ENCODE assay signal across 8 mouse cellular contexts in the genomic region with DNA sequence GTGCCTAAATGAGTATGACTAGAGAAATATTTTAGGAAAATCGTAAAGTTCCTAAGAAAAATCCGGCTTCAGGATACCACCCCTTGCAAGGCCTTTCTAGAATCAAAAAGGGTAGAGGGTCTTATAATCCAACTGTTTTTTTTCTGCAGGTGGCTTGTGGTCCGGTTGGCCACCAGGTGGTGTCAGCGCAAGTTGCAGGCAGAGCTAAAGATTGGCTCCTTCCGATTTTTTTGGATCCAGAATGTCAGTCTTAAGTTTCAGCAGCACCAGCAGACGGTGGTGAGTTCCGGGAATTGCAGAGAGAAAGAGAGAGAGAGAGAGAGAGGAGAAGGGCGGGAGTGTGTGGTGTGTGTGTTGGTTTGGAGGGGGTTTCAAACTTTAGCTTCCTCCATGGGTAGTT. TPM values are rescaled to one million over a fixed set of nuclear protein-coding genes. Genes with fewer than 3 reads are reported as not detected.
DNase-seq lines count a peak whose midpoint lies in the region; ATAC-seq and TF ChIP-seq lines count a peak whose summit lies in the region.

No protein-coding gene starts in this region.

- H3K9ac ChIP-seq in heart, embryonic 12.5 days: peak overlapping the region; percentile 67
- peak overlapping the region; percentile 41 for H3K9ac ChIP-seq in kidney, embryonic 16.5 days (replicated peaks; ENCODE audit: low read length)
- H3K9ac ChIP-seq in liver, embryonic 16.5 days (ENCODE audit: low read depth, low read length): 0 out of 2 replicates have a peak overlapping the region, but pooled peaks have one; percentile 3
- no peak overlapping the region; the same call in 1 of the 2 replicates for H3K9ac ChIP-seq in neural tube, embryonic 11.5 days (ENCODE audit: low read length)

- H3K27ac ChIP-seq in bone marrow macrophage, adult 2 months (ENCODE audit: insufficient read depth, low read depth, low read length): peak overlapping the region; percentile 100
- no peak overlapping the region for H3K27ac ChIP-seq in embryonic fibroblast, embryonic 13.5 days (ENCODE audit: insufficient read depth, low read length)
- H3K27ac ChIP-seq in heart, embryonic 12.5 days (ENCODE audit: poor library complexity, severe bottlenecking): no peak overlapping the region; the same call in 1 of the 2 replicates
- no peak overlapping the region for H3K27ac ChIP-seq in kidney, embryonic 16.5 days (ENCODE audit: low read length)
- H3K27ac ChIP-seq in liver, embryonic 16.5 days (ENCODE audit: low read length): peak overlapping the region; percentile 45
- no peak overlapping the region for H3K27ac ChIP-seq in neural tube, embryonic 11.5 days (ENCODE audit: low read depth, low read length)
- H3K27ac ChIP-seq in thymus, adult 2 months (ENCODE audit: control insufficient read depth, insufficient read depth, low read length): 0 out of 2 replicates have a peak overlapping the region, but pooled peaks have one; percentile 2

- no peaks in the 10 kb centered on the region for H3K9me3 ChIP-seq in heart, embryonic 12.5 days (replicated peaks)
- no peaks in the 10 kb centered on the region for H3K9me3 ChIP-seq in kidney, embryonic 16.5 days (ENCODE audit: low read length)
- no peaks in the 10 kb centered on the region for H3K9me3 ChIP-seq in liver, embryonic 16.5 days (replicated peaks; ENCODE audit: control insufficient read depth, low read length)
- no peaks in the 10 kb centered on the region for H3K9me3 ChIP-seq in neural tube, embryonic 11.5 days (ENCODE audit: control insufficient read depth, low read length)

- peak overlapping the region; percentile 100 for H3K4me3 ChIP-seq in bone marrow macrophage, adult 2 months (ENCODE audit: insufficient read depth, low read length)
- H3K4me3 ChIP-seq in embryonic fibroblast, embryonic 13.5 days (ENCODE audit: insufficient read depth, low read length): peak overlapping the region; percentile 92
- peak overlapping the region; percentile 87 for H3K4me3 ChIP-seq in heart, embryonic 12.5 days
- peak overlapping the region; percentile 88 for H3K4me3 ChIP-seq in kidney, embryonic 16.5 days (ENCODE audit: low read length)
- H3K4me3 ChIP-seq in liver, embryonic 16.5 days (ENCODE audit: low read depth, low read length): peak overlapping the region; percentile 91
- H3K4me3 ChIP-seq in neural tube, embryonic 11.5 days (ENCODE audit: low read depth, low read length): peak overlapping the region; percentile 78
- H3K4me3 ChIP-seq in thymus, adult 2 months (ENCODE audit: control insufficient read depth, insufficient read depth, low read length): peak overlapping the region; percentile 37

- whole genome bisulfite sequencing in heart, embryonic 12.5 days: 2% methylated on average over 8 of the region's 8 CpGs
- WGBS in kidney, embryonic 16.5 days: 3% methylated on average over 8 of the region's 8 CpGs
- 3% methylated on average over 8 of the region's 8 CpGs for WGBS in liver, embryonic 16.5 days (ENCODE audit: insufficient replicate concordance)
- WGBS in neural tube, embryonic 11.5 days: 6% methylated on average over 8 of the region's 8 CpGs
- WGBS in thymus, adult 2 months: 2% methylated on average over 8 of the region's 8 CpGs

- DNase-seq in ES-CJ7 (ENCODE audit: low read depth, low spot score): peak; percentile 90
- DNase-seq in neural tube, embryonic 11.5 days (ENCODE audit: low spot score): peak; percentile 64
- DNase-seq in thymus, adult 2 months: peak; percentile 58

- H3K36me3 ChIP-seq in heart, embryonic 12.5 days: peaks cover 40% of the 10 kb centered on the region
- peaks cover 39% of the 10 kb centered on the region for H3K36me3 ChIP-seq in kidney, embryonic 16.5 days (ENCODE audit: insufficient read depth, low read length)
- peaks cover 23% of the 10 kb centered on the region for H3K36me3 ChIP-seq in liver, embryonic 16.5 days (ENCODE audit: control insufficient read depth, insufficient read depth)
- peaks cover 16% of the 10 kb centered on the region for H3K36me3 ChIP-seq in neural tube, embryonic 11.5 days (ENCODE audit: control insufficient read depth, insufficient read depth, low read length)
- H3K36me3 ChIP-seq in thymus, adult 2 months (ENCODE audit: control insufficient read depth, insufficient read depth, low read length): peaks cover 45% of the 10 kb centered on the region

- peak overlapping the region; percentile 83 for H3K4me2 ChIP-seq in heart, embryonic 12.5 days
- H3K4me2 ChIP-seq in kidney, embryonic 16.5 days (replicated peaks; ENCODE audit: low read depth, low read length): peak overlapping the region; percentile 72
- H3K4me2 ChIP-seq in liver, embryonic 16.5 days (ENCODE audit: low read depth, low read length): peak overlapping the region; percentile 95
- H3K4me2 ChIP-seq in neural tube, embryonic 11.5 days (ENCODE audit: low read depth): peak overlapping the region; percentile 75

- peaks cover 4% of the 10 kb centered on the region for H3K27me3 ChIP-seq in heart, embryonic 12.5 days (replicated peaks)
- H3K27me3 ChIP-seq in kidney, embryonic 16.5 days (ENCODE audit: insufficient read depth, low read length): peaks cover 7% of the 10 kb centered on the region; the same call in 1 of the 2 replicates
- peaks cover 7% of the 10 kb centered on the region for H3K27me3 ChIP-seq in liver, embryonic 16.5 days (ENCODE audit: control insufficient read depth, insufficient read depth, low read depth, low read length)
- 0 out of 2 replicates have a peak, but pooled peaks cover 2% of the 10 kb centered on the region for H3K27me3 ChIP-seq in neural tube, embryonic 11.5 days (ENCODE audit: control insufficient read depth, insufficient read depth, low read length)
- H3K27me3 ChIP-seq in thymus, adult 2 months (ENCODE audit: control insufficient read depth, insufficient read depth, low read length): no peaks in the 10 kb centered on the region

- TF ChIP-seq CTCF in bone marrow macrophage, adult 2 months (IDR thresholded peaks at IDR 0.05; ENCODE audit: low read depth, low read length): peak; percentile 86
- peak; percentile 54; the same call in 1 of the 2 replicates for TF ChIP-seq CTCF in embryonic fibroblast, embryonic 13.5 days (IDR thresholded peaks at IDR 0.05; ENCODE audit: borderline replicate concordance, insufficient read depth, low read length)
- peak; percentile 71; the same call in 1 of the 2 replicates for TF ChIP-seq CTCF in thymus, adult 2 months (IDR thresholded peaks at IDR 0.05; ENCODE audit: borderline replicate concordance, control insufficient read depth, extremely low read depth, insufficient read depth, low read length, poor library complexity)

- ATAC-seq in heart, embryonic 12.5 days (ENCODE audit: insufficient number of reproducible peaks, low FRiP score): no peak
- ATAC-seq in kidney, embryonic 16.5 days (ENCODE audit: low FRiP score, low TSS enrichment): no peak
- no peak for ATAC-seq in liver, embryonic 16.5 days (ENCODE audit: low read depth)
- no peak for ATAC-seq in neural tube, embryonic 11.5 days (ENCODE audit: insufficient read depth, low FRiP score, low TSS enrichment)

- H3K4me1 ChIP-seq in bone marrow macrophage, adult 2 months (ENCODE audit: control insufficient read depth, insufficient read depth, low read length): peaks cover 40% of the 10 kb centered on the region
- H3K4me1 ChIP-seq in embryonic fibroblast, embryonic 13.5 days (ENCODE audit: control insufficient read depth, insufficient read depth, low read length): peaks cover 2% of the 10 kb centered on the region
- peaks cover 9% of the 10 kb centered on the region for H3K4me1 ChIP-seq in heart, embryonic 12.5 days (replicated peaks)
- peaks cover 15% of the 10 kb centered on the region for H3K4me1 ChIP-seq in kidney, embryonic 16.5 days (ENCODE audit: insufficient read depth, low read length)
- H3K4me1 ChIP-seq in liver, embryonic 16.5 days (ENCODE audit: control insufficient read depth, low read depth, low read length): peaks cover 11% of the 10 kb centered on the region
- 0 out of 2 replicates have a peak, but pooled peaks cover 5% of the 10 kb centered on the region for H3K4me1 ChIP-seq in neural tube, embryonic 11.5 days (ENCODE audit: control insufficient read depth, insufficient read depth, low read length)
- H3K4me1 ChIP-seq in thymus, adult 2 months (replicated peaks; ENCODE audit: control insufficient read depth, insufficient read depth, low read length): peaks cover 2% of the 10 kb centered on the region; the same call in 1 of the 2 replicates

- TF ChIP-seq POLR2A in bone marrow macrophage, adult 2 months (IDR thresholded peaks at IDR 0.05; ENCODE audit: borderline replicate concordance, low read depth, low read length): no peak
- no peak for TF ChIP-seq POLR2A in embryonic fibroblast, embryonic 13.5 days (IDR thresholded peaks at IDR 0.05; ENCODE audit: low read depth, low read length)
- TF ChIP-seq POLR2A in thymus, adult 2 months (IDR thresholded peaks at IDR 0.05; ENCODE audit: control insufficient read depth, extremely low read depth, insufficient read depth, low read length, poor library complexity): no peak

RNA-seq across cellular contexts. Expression of gene 2610507B11Rik, which starts 1.0 kb away (rescaled TPM):
- polyA plus RNA-seq in bone marrow macrophage, adult 2 months (2012; ENCODE audit: insufficient read depth, insufficient read length, missing spikeins): 168 and 187 TPM in 2 replicates
- 81.8 and 86.7 TPM in 2 replicates for polyA plus RNA-seq in embryonic fibroblast, embryonic 13.5 days (2011; ENCODE audit: insufficient read length, low read depth, missing spikeins)
- polyA plus RNA-seq in heart, embryonic 12.5 days (2016; fragmentation: Nextera tagmentation; extraction: Ambion mirVana): 83.1 and 91.0 TPM in 2 replicates
- 69.8 and 78.7 TPM in 2 replicates for polyA plus RNA-seq in kidney, embryonic 16.5 days (2015; fragmentation: Nextera tagmentation; extraction: Ambion mirVana)
- polyA plus RNA-seq in liver, embryonic 16.5 days (2015; fragmentation: Nextera tagmentation; extraction: Ambion mirVana): 23.7 and 24.7 TPM in 2 replicates
- 68.2 and 68.9 TPM in 2 replicates for polyA plus RNA-seq in neural tube, embryonic 11.5 days (2014; fragmentation: Nextera tagmentation; extraction: Ambion mirVana)
- 98.5 and 104 TPM in 2 replicates for polyA plus RNA-seq in thymus, adult 2 months (2012; rRNA removed)

RNA-seq across cellular contexts. Expression of gene Supt6, which starts 16.8 kb away (rescaled TPM):
- 33.6 and 39.1 TPM in 2 replicates for polyA plus RNA-seq in bone marrow macrophage, adult 2 months (2012; ENCODE audit: insufficient read depth, insufficient read length, missing spikeins)
- 56.1 and 57.8 TPM in 2 replicates for polyA plus RNA-seq in embryonic fibroblast, embryonic 13.5 days (2011; ENCODE audit: insufficient read length, low read depth, missing spikeins)
- polyA plus RNA-seq in heart, embryonic 12.5 days (2016; fragmentation: Nextera tagmentation; extraction: Ambion mirVana): 26.1 and 28.5 TPM in 2 replicates
- polyA plus RNA-seq in kidney, embryonic 16.5 days (2015; fragmentation: Nextera tagmentation; extraction: Ambion mirVana): 31.5 and 33.5 TPM in 2 replicates
- polyA plus RNA-seq in liver, embryonic 16.5 days (2015; fragmentation: Nextera tagmentation; extraction: Ambion mirVana): 9.9 and 10.3 TPM in 2 replicates
- 35.4 and 36.7 TPM in 2 replicates for polyA plus RNA-seq in neural tube, embryonic 11.5 days (2014; fragmentation: Nextera tagmentation; extraction: Ambion mirVana)
- polyA plus RNA-seq in thymus, adult 2 months (2012; rRNA removed): 36.2 and 38.8 TPM in 2 replicates

RNA-seq across cellular contexts. Expression of gene Sdf2, which starts 17.0 kb away (rescaled TPM):
- 83.1 and 103 TPM in 2 replicates for polyA plus RNA-seq in bone marrow macrophage, adult 2 months (2012; ENCODE audit: insufficient read depth, insufficient read length, missing spikeins)
- polyA plus RNA-seq in embryonic fibroblast, embryonic 13.5 days (2011; ENCODE audit: insufficient read length, low read depth, missing spikeins): 65.4 and 67.3 TPM in 2 replicates
- 47.5 and 50.1 TPM in 2 replicates for polyA plus RNA-seq in heart, embryonic 12.5 days (2016; fragmentation: Nextera tagmentation; extraction: Ambion mirVana)
- polyA plus RNA-seq in kidney, embryonic 16.5 days (2015; fragmentation: Nextera tagmentation; extraction: Ambion mirVana): 93.8 and 101 TPM in 2 replicates
- 30.5 and 31.6 TPM in 2 replicates for polyA plus RNA-seq in liver, embryonic 16.5 days (2015; fragmentation: Nextera tagmentation; extraction: Ambion mirVana)
- 60.1 and 62.5 TPM in 2 replicates for polyA plus RNA-seq in neural tube, embryonic 11.5 days (2014; fragmentation: Nextera tagmentation; extraction: Ambion mirVana)
- 95.9 and 132 TPM in 2 replicates for polyA plus RNA-seq in thymus, adult 2 months (2012; rRNA removed)

RNA-seq across cellular contexts. Expression of gene BC030499, which starts 28.1 kb away (rescaled TPM):
- polyA plus RNA-seq in bone marrow macrophage, adult 2 months (2012; ENCODE audit: insufficient read depth, insufficient read length, missing spikeins): 3.5 and 4.4 TPM in 2 replicates
- 0.45 and 0.63 TPM in 2 replicates for polyA plus RNA-seq in embryonic fibroblast, embryonic 13.5 days (2011; ENCODE audit: insufficient read length, low read depth, missing spikeins)
- 0.54 TPM in 1 of 2 replicates, not detected in the other for polyA plus RNA-seq in heart, embryonic 12.5 days (2016; fragmentation: Nextera tagmentation; extraction: Ambion mirVana)
- 0.30 and 0.33 TPM in 2 replicates for polyA plus RNA-seq in kidney, embryonic 16.5 days (2015; fragmentation: Nextera tagmentation; extraction: Ambion mirVana)
- polyA plus RNA-seq in liver, embryonic 16.5 days (2015; fragmentation: Nextera tagmentation; extraction: Ambion mirVana): 0.06 and 0.13 TPM in 2 replicates
- polyA plus RNA-seq in neural tube, embryonic 11.5 days (2014; fragmentation: Nextera tagmentation; extraction: Ambion mirVana): 0.17 TPM in 1 of 2 replicates, not detected in the other
- polyA plus RNA-seq in thymus, adult 2 months (2012; rRNA removed): 0.32 and 0.38 TPM in 2 replicates

RNA-seq across cellular contexts. Expression of gene Spag5, which starts 38.8 kb away (rescaled TPM):
- 19.3 and 28.1 TPM in 2 replicates for polyA plus RNA-seq in bone marrow macrophage, adult 2 months (2012; ENCODE audit: insufficient read depth, insufficient read length, missing spikeins)
- 22.6 and 35.1 TPM in 2 replicates for polyA plus RNA-seq in embryonic fibroblast, embryonic 13.5 days (2011; ENCODE audit: insufficient read length, low read depth, missing spikeins)
- polyA plus RNA-seq in heart, embryonic 12.5 days (2016; fragmentation: Nextera tagmentation; extraction: Ambion mirVana): 27.2 and 34.0 TPM in 2 replicates
- 41.7 and 48.6 TPM in 2 replicates for polyA plus RNA-seq in kidney, embryonic 16.5 days (2015; fragmentation: Nextera tagmentation; extraction: Ambion mirVana)
- polyA plus RNA-seq in liver, embryonic 16.5 days (2015; fragmentation: Nextera tagmentation; extraction: Ambion mirVana): 33.0 and 33.7 TPM in 2 replicates
- 48.0 and 52.7 TPM in 2 replicates for polyA plus RNA-seq in neural tube, embryonic 11.5 days (2014; fragmentation: Nextera tagmentation; extraction: Ambion mirVana)
- 46.1 and 52.7 TPM in 2 replicates for polyA plus RNA-seq in thymus, adult 2 months (2012; rRNA removed)

Comparison
In these comparisons a context has a peak if more than half of its experiments do, and no peak if none do; other contexts are left out.
1. H3K27ac ChIP-seq: peak in bone marrow macrophage, adult 2 months (single experiment), liver, embryonic 16.5 days (single experiment) and thymus, adult 2 months (single experiment); none in embryonic fibroblast, embryonic 13.5 days (single experiment), heart, embryonic 12.5 days (single experiment), kidney, embryonic 16.5 days (single experiment) and neural tube, embryonic 11.5 days (single experiment).
2. H3K4me3 ChIP-seq: peak in every context shown above with its lines; median percentile 100 in bone marrow macrophage, adult 2 months; 92 in embryonic fibroblast, embryonic 13.5 days; 91 in liver, embryonic 16.5 days; 88 in kidney, embryonic 16.5 days; 87 in heart, embryonic 12.5 days; 78 in neural tube, embryonic 11.5 days; 37 in thymus, adult 2 months.
3. Peak in every context shown above with its lines, with median percentiles within 50 percentile points of each other: DNase-seq, CTCF ChIP-seq and H3K4me2 ChIP-seq.